Mouse (Mus musculus) ovary, adult 10 weeks (tissue): ENCODE data around the gene Gpcpd1. TPM values are rescaled to one million over a fixed set of nuclear protein-coding genes. Genes with fewer than 3 reads are reported as not detected.

Experiments used
- polyA plus RNA-seq: library from polyadenylated mRNA; stranded (reverse); fragments of 350-450 nt; fragmentation: Illumina TruSeq; extraction: RNeasy Lipid Tissue Mini Kit (QIAGEN cat#74804); gene quantifications from one replicate; pipeline ENCODE4 v1.2.3, GENCODE M21; 2014

Gpcpd1 gene
- polyA plus RNA-seq = 84.5 TPM

GRCm38 (mm10) chr2:132587240-132587779, at the start of gene Gpcpd1:
Gene Gpcpd1 (minus strand): TSS chr2:132587729.

Other genes starting within 250 kb of the Gpcpd1 start
- 1.7 TPM for gene Prokr2, start 202.3 kb downstream of the Gpcpd1 start, polyA plus RNA-seq
- 4.2 TPM for gene Shld1, start 99.2 kb upstream of the Gpcpd1 start, polyA plus RNA-seq
- gene Chgb, start 193.5 kb upstream of the Gpcpd1 start, polyA plus RNA-seq = 0.54 TPM
- 55.4 TPM for gene Trmt6, start 228.3 kb upstream of the Gpcpd1 start, polyA plus RNA-seq
- gene Mcm8, start 228.4 kb upstream of the Gpcpd1 start, polyA plus RNA-seq = 17.8 TPM